ENCODE assay signal across 8 mouse cellular contexts in the genomic region with DNA sequence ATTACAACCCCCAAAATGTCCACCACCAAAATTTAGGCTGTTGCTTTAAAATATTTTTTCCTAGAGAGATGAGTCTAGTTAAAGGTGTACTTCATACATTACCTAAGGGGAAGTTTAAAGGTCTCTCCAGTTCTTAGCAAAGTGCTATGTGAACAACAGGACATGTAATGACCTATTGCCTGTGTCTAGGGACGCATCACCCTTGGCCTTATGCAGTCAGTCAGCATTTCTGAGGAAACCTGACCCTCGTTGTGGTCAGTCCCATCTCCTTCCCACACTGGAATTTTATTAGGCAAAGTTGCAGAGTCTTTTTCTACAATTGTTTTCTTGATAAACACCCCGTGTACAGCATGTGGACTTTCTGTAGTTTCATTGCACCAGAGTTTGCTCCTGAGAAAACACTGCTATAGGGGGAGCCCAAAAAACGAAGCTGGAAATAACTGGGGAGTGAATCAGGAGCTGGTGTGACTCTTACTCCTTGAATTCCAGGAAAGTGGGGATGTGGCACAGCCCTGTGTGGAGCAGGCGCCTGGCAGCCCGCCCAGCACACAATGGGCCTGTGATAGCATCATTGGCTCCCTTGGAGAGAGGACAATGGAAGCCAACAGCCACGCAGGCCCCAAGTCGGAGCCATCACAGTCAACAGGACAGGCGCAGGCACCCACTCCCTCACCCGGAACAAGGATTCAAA.
DNase-seq lines count a peak whose midpoint lies in the region; ATAC-seq lines count a peak whose summit lies in the region.

No protein-coding gene starts in this region.

- no peaks in the 10 kb centered on the region for H3K36me3 ChIP-seq in forebrain, embryonic 10.5 days (replicated peaks)
- no peaks in the 10 kb centered on the region for H3K36me3 ChIP-seq in intestine, embryonic 16.5 days (ENCODE audit: control insufficient read depth, insufficient read depth, low read length)

- no peak overlapping the region for H3K27ac ChIP-seq in forebrain, embryonic 10.5 days
- H3K27ac ChIP-seq in intestine, embryonic 16.5 days (ENCODE audit: low read length): no peak overlapping the region

- no peaks in the 10 kb centered on the region for H3K9me3 ChIP-seq in forebrain, embryonic 10.5 days
- no peaks in the 10 kb centered on the region for H3K9me3 ChIP-seq in intestine, embryonic 16.5 days (ENCODE audit: control insufficient read depth, low read length)

- no peak overlapping the region for H3K9ac ChIP-seq in intestine, embryonic 16.5 days (ENCODE audit: low read depth, low read length)

- no peak overlapping the region for H3K4me2 ChIP-seq in intestine, embryonic 16.5 days (ENCODE audit: low read depth, low read length)

- H3K27me3 ChIP-seq in forebrain, embryonic 10.5 days (ENCODE audit: poor library complexity, severe bottlenecking): no peaks in the 10 kb centered on the region
- no peaks in the 10 kb centered on the region for H3K27me3 ChIP-seq in intestine, embryonic 16.5 days (replicated peaks; ENCODE audit: control insufficient read depth, insufficient read depth, low read length)

- no peak for ATAC-seq in intestine, embryonic 16.5 days

- no peak overlapping the region for H3K4me3 ChIP-seq in forebrain, embryonic 10.5 days
- H3K4me3 ChIP-seq in intestine, embryonic 16.5 days (ENCODE audit: low read length): no peak overlapping the region

- H3K4me1 ChIP-seq in forebrain, embryonic 10.5 days: peaks cover 16% of the 10 kb centered on the region
- no peaks in the 10 kb centered on the region for H3K4me1 ChIP-seq in intestine, embryonic 16.5 days (ENCODE audit: control insufficient read depth, insufficient read depth, low read length)

- 71% methylated on average over 10 of the region's 10 CpGs for WGBS in forebrain, embryonic 10.5 days
- 74% methylated on average over 10 of the region's 10 CpGs for WGBS in intestine, embryonic 16.5 days

- DNase-seq in adrenal gland, postnatal 10 days: peak; percentile 20
- DNase-seq in adrenal gland, adult 18-20 months (ENCODE audit: low spot score in 2 of 2): no peak
- peak; percentile 98 for DNase-seq in 3T3-L1 (ENCODE audit: low read depth, low spot score)
- peak; percentile 85 for DNase-seq in heart, adult 8-10 months (ENCODE audit: low spot score)
- peak; percentile 57 to 69 for DNase-seq in kidney, postnatal 4 days
- no peak for DNase-seq in forebrain, embryonic 10.5 days (ENCODE audit: extremely low spot score, low spot score)
- no peak for DNase-seq in frontal cortex, postnatal 14 days (ENCODE audit: low spot score in 2 of 2)

Comparison
In these comparisons a context has a peak if more than half of its experiments do, and no peak if none do; other contexts are left out.
1. DNase-seq: peak in adrenal gland, postnatal 10 days (single experiment), 3T3-L1 (single experiment), heart, adult 8-10 months (single experiment) and kidney, postnatal 4 days (2 of 2); none in adrenal gland, adult 18-20 months (0 of 2), forebrain, embryonic 10.5 days (single experiment) and frontal cortex, postnatal 14 days (0 of 2).